Mouse (Mus musculus): ENCODE measurements at regions not wholly inside any gene's neighbourhood (a gene's known extent, or its start where the extent isn't known, plus 50 kb on each side); places are given as distances from the start of the nearest gene placed in this dataset.

DNA sequence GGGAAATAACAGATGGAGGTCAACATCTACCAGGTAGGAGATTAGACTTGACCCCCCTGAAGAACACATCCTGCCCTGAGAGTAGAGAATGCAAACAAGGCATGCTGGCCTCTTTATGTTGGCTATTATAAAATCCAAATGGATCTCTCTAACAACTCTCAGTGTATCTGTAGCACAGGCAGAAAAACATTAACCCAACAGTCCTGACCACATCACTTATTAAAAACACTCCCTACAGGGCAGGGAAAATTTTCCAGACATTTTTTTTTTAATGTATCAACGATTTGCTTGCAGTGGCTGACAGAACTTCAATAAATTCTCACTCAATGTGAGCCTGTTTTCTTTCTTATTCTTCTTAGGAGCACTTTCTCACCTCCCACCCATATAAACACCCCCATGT, 511.4 kb downstream of the Cdk5rap2 start:
- Histone ChIP-seq H3K4me1 (no peaks in the 10 kb centered on the region), H3K27ac (no peak overlapping the region), H3K27me3 (no peaks in the 10 kb centered on the region), H3K36me3 (ENCODE audit: poor library complexity, severe bottlenecking) (no peaks in the 10 kb centered on the region), H3K4me3 (no peak overlapping the region), H3K4me2 (no peak overlapping the region), H3K9ac (no peak overlapping the region), H3K9me3 (replicated peaks) (no peaks in the 10 kb centered on the region)
- 91% methylated on average over 1 of the region's 1 CpGs for WGBS
- no peak for ATAC-seq

DNA sequence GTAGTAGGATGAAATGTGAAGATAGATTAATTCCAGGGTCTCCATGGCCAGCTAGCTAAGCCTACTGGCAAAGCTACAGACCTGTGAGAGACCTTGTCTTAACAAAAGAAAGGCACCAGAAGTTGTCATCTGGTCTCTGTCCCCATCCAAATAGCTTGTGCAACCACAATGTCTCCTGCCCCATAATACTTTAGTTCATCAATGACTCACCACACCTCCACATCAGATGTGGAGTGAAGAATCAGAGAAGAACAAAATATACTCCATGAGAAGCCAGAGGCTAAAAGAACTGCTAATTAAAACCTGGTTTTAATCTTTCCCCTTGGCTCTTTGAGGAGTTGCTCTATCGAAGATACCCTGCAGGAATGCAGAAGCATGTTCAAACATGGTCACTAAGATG, 514.1 kb downstream of the Cdk5rap2 start:
- no peak overlapping the region for H3K9ac ChIP-seq
- no peaks in the 10 kb centered on the region for H3K36me3 ChIP-seq (ENCODE audit: poor library complexity, severe bottlenecking)
- H3K27ac ChIP-seq, result no peak overlapping the region
- 89% methylated on average over 1 of the region's 1 CpGs for WGBS
- H3K4me3 ChIP-seq, result no peak overlapping the region
- H3K27me3 ChIP-seq, result no peaks in the 10 kb centered on the region
- H3K4me2 ChIP-seq, result no peak overlapping the region
- no peaks in the 10 kb centered on the region for H3K4me1 ChIP-seq
- no peak for ATAC-seq
- no peaks in the 10 kb centered on the region for H3K9me3 ChIP-seq (replicated peaks)

DNA sequence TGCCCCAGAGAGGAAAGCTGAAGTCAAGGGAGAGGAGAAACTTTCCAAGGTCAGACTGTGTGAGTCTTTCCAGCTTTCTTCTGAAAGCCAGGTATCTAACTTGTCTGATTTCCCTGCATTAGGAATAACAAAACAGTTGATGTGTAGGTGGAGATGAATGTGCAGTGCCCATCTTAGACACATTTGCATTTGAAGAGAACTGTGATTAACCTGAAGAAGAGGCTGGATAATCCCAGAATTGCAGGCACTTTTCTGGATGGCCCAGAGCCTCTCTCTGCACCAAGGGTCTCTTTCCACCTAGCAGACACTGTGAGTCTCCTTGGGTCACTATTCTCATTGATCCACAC, 517.4 kb downstream of the Cdk5rap2 start:
- Histone ChIP-seq H3K27me3 (no peaks in the 10 kb centered on the region), H3K9me3 (replicated peaks) (no peaks in the 10 kb centered on the region), H3K36me3 (ENCODE audit: poor library complexity, severe bottlenecking) (no peaks in the 10 kb centered on the region), H3K9ac (no peak overlapping the region), H3K4me3 (no peak overlapping the region), H3K27ac (no peak overlapping the region), H3K4me1 (peaks cover 8% of the 10 kb centered on the region), H3K4me2 (no peak overlapping the region)
- no peak for ATAC-seq

DNA sequence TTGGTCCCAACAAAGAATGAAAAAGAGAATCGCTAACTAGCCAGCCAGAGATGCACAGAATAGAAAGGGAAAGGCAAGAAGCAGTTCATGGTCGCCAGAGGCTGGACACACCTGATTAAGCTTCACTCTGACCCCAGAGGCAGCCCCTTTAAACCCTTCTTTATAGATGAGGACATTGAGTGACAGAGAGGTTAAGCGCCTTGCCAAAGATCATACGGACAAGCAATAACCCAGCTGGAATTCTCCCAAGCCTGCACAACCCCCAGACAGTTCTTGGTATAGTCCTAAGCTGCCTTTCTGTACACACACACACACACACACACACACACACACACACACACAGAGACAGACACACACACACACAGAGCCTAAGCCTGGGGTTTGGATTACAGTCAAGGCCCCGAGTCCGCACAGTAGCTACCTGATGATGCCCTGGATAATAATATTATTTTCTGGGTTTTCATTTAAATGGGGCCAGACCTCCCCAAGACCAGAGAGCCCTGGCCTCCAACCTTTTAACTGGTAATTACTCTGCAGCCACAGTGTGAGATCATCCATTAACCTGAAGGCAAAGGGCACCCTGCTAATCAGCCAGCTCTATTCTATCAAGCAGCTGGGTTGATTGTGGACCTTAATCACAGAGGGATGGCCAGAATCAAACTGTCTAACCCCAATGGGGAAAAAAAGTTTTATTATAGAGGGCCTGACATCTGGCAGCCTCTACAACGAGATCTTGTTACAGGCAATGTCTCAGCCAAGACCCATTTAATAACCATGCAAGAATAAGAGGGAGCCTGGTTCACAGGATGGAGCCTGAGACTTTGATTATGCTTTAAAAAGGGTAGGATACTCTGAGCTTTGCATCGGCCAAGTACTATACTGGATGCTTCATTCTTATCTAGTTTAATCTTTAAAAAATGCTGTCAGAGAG, 518.1 kb downstream of the Cdk5rap2 start:
- no peak overlapping the region for H3K4me3 ChIP-seq
- peak; percentile 45 for ATAC-seq
- H3K36me3 ChIP-seq (ENCODE audit: poor library complexity, severe bottlenecking), result no peaks in the 10 kb centered on the region
- no peaks in the 10 kb centered on the region for H3K27me3 ChIP-seq
- H3K4me1 ChIP-seq, result peaks cover 8% of the 10 kb centered on the region
- no peaks in the 10 kb centered on the region for H3K9me3 ChIP-seq (replicated peaks)
- H3K4me2 ChIP-seq, result no peak overlapping the region
- WGBS, result 24% methylated on average over 8 of the region's 8 CpGs
- no peak overlapping the region for H3K9ac ChIP-seq
- H3K27ac ChIP-seq, result no peak overlapping the region

DNA sequence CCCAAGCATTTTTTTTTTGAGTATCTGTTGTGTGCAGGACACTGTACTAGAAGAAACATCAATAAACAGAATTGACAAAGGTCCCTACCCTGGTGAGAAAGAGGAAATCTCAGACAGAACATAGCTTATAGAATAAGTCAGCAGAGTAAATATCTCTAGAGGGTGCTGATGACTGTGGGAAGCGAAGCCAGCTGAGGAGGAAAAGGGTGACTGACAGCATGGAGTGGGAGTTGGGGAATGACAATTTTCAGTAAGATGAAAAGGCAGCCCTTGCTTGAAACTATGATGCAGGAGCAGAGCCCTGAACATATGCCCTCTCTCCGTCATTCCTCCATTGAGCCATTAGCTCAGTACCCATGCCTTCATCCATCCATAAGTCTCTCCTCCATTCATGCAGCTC, 519.6 kb downstream of the Cdk5rap2 start:
- H3K9ac ChIP-seq, result no peak overlapping the region
- H3K27ac ChIP-seq, result no peak overlapping the region
- no peak overlapping the region for H3K4me2 ChIP-seq
- H3K36me3 ChIP-seq (ENCODE audit: poor library complexity, severe bottlenecking), result no peaks in the 10 kb centered on the region
- H3K4me3 ChIP-seq, result no peak overlapping the region
- no peaks in the 10 kb centered on the region for H3K27me3 ChIP-seq
- 65% methylated on average over 2 of the region's 2 CpGs for WGBS
- no peaks in the 10 kb centered on the region for H3K9me3 ChIP-seq (replicated peaks)
- peaks cover 8% of the 10 kb centered on the region for H3K4me1 ChIP-seq
- ATAC-seq, result 0 out of 2 replicates have a peak, but pooled peaks have one; percentile 11

DNA sequence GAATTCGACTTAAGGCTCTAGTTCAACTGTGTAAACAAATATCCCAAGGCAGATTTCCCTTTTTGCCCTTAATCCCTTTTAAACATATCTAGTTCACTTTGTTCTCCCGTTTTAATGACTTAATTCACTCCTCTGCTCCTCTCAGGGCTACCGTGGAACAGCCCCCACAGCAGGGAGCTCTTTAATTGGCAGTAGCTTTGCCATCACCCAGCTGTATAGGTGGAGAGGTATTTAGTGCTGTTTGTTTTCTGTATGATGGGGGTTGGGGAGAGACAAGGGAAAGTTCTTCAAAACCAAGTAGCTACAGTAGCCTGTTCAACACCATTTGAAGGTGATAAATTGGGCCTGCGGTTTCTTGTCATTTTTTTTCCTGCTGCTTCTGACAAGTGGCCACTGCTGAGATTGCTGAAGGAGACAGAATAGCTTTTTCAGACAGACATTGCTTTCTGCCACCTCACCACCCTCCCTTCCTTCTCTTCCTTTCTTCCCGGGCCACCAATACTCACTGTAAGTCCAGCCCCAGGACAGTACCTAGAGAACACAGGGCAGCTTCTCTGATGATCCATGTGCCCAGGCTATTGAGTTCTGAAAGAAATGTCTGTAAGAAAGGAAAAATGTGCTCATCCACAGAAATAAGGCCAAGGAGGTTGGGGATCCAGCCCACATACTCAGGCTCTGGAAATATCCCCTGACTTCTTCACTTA, 520.2 kb downstream of the Cdk5rap2 start:
- Histone ChIP-seq H3K9ac (no peak overlapping the region), H3K27me3 (no peaks in the 10 kb centered on the region), H3K4me1 (peaks cover 8% of the 10 kb centered on the region), H3K4me3 (no peak overlapping the region), H3K4me2 (no peak overlapping the region), H3K36me3 (ENCODE audit: poor library complexity, severe bottlenecking) (no peaks in the 10 kb centered on the region), H3K9me3 (replicated peaks) (no peaks in the 10 kb centered on the region), H3K27ac (no peak overlapping the region)
- ATAC-seq, result peak; percentile 83
- 5% methylated on average over 5 of the region's 5 CpGs for WGBS

DNA sequence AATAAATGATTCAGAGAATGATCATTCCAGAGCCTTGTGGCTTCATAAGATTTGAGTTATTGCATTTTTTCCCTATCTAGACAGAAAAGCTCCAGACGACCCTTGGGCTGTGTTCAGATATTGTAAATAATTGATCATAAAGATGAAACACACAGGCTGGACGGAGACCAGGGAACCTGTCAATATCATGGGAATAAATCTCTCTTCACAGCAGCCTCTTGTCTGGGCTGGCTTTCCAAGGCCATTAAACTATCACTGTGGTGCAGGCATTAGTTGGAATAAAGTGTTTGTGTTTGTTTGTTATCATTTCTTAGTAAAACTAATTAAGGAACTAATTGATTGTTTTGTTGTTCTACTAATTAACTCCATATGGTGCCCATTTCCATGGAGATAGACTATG, 533.5 kb downstream of the Cdk5rap2 start:
- no peak overlapping the region for H3K9ac ChIP-seq
- no peaks in the 10 kb centered on the region for H3K36me3 ChIP-seq (ENCODE audit: poor library complexity, severe bottlenecking)
- no peak overlapping the region for H3K4me2 ChIP-seq
- no peak overlapping the region for H3K4me3 ChIP-seq
- no peak for ATAC-seq
- 58% methylated on average over 2 of the region's 2 CpGs for WGBS
- H3K27me3 ChIP-seq, result no peaks in the 10 kb centered on the region
- no peaks in the 10 kb centered on the region for H3K4me1 ChIP-seq
- no peaks in the 10 kb centered on the region for H3K9me3 ChIP-seq (replicated peaks)
- no peak overlapping the region for H3K27ac ChIP-seq

DNA sequence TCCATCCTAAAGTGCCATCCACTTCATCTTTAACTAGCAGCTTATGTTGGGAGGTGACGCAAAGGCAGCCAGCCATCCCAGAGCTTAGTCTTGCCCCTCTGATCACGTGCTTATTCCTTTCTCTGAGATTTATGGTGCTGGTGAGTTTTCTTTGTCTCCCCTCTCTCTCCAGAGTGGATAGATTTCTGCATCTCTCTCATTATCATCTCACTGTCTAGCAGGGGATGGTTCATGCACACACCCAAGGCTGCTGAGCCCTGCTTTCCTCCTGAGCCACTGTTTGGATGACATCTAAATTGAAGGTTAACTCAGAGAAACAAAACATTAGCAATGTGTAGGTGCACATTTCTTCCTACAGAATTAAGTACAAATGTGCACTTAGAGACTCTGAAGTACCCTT, 539.6 kb downstream of the Cdk5rap2 start:
- no peaks in the 10 kb centered on the region for H3K36me3 ChIP-seq (ENCODE audit: poor library complexity, severe bottlenecking)
- H3K4me1 ChIP-seq, result no peaks in the 10 kb centered on the region
- no peak for ATAC-seq
- H3K9me3 ChIP-seq (replicated peaks), result no peaks in the 10 kb centered on the region
- no peak overlapping the region for H3K27ac ChIP-seq
- no peaks in the 10 kb centered on the region for H3K27me3 ChIP-seq
- no peak overlapping the region for H3K4me2 ChIP-seq
- H3K4me3 ChIP-seq, result no peak overlapping the region
- 73% methylated on average over 2 of the region's 2 CpGs for WGBS
- no peak overlapping the region for H3K9ac ChIP-seq

DNA sequence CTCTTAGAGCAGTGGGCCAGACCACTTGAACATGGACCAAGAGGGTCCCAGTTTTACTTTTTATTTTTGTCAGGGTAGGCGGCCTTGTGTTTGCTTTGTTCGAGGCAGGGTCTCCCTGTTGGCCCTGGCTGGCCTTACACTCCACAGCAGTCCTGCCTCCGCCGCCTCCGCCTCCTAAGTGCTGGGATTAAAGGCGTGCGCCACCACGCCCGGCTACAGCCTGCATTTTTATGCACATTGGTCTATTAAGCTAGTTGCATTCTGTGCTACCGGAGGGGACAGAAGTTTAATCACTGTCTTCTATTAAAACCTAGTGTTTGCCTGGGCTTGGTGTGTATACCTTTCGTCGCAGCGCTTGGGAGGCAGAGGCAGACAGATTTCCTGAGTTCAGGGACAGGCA, 555.2 kb downstream of the Cdk5rap2 start:
- Histone ChIP-seq H3K9ac (no peak overlapping the region), H3K4me1 (no peaks in the 10 kb centered on the region), H3K4me2 (no peak overlapping the region), H3K27me3 (no peaks in the 10 kb centered on the region), H3K36me3 (ENCODE audit: poor library complexity, severe bottlenecking) (no peaks in the 10 kb centered on the region), H3K9me3 (replicated peaks) (no peaks in the 10 kb centered on the region), H3K4me3 (no peak overlapping the region), H3K27ac (no peak overlapping the region)
- WGBS, result 92% methylated on average over 13 of the region's 13 CpGs
- ATAC-seq, result no peak

DNA sequence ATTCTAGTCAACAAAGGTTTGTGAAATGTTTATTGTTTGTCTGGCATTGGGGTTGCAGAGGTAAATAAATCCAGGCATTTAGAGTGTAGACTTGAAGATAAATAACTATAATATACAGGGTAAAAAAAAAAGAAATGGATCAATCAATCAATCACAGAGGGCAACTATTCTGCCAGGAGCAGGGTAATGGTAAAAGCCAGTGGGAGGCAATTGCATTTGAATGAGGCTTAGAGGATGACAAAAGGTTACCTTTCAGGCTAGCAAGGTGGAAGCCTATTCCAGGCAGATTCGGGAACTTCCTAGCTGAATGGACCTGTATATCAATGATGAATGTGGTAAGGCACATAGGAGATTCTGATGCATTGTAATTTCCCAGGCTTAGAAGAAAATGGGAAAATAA, 557.6 kb downstream of the Cdk5rap2 start:
- Histone ChIP-seq H3K4me1 (no peaks in the 10 kb centered on the region), H3K27ac (no peak overlapping the region), H3K4me3 (no peak overlapping the region), H3K9me3 (replicated peaks) (no peaks in the 10 kb centered on the region), H3K4me2 (no peak overlapping the region), H3K9ac (no peak overlapping the region), H3K36me3 (ENCODE audit: poor library complexity, severe bottlenecking) (no peaks in the 10 kb centered on the region), H3K27me3 (no peaks in the 10 kb centered on the region)
- 11% methylated on average over 1 of the region's 1 CpGs for WGBS
- no peak for ATAC-seq

DNA sequence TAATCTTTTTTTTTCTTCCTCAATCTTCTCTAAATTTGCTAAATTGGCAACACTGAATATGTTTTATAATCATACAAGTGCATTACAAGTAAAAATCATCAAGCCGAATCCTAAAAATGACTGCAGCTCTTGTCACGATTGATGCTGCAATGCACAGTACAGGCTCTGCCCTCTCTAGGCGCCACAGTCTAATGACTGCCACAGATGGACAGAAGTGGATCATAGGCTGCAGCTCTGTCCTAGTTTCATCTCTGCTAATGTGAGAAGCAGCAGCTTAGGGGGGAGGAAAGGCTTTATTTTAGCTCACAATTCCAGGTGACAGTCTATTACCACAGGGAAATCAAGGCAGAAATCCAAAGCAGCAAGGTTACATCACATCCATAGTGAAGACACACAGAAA, 560.8 kb downstream of the Cdk5rap2 start:
- Histone ChIP-seq H3K9me3 (replicated peaks) (no peaks in the 10 kb centered on the region), H3K4me3 (no peak overlapping the region), H3K9ac (no peak overlapping the region), H3K4me2 (no peak overlapping the region), H3K36me3 (ENCODE audit: poor library complexity, severe bottlenecking) (no peaks in the 10 kb centered on the region), H3K27ac (no peak overlapping the region), H3K27me3 (no peaks in the 10 kb centered on the region), H3K4me1 (no peaks in the 10 kb centered on the region)
- 88% methylated on average over 3 of the region's 3 CpGs for WGBS
- no peak for ATAC-seq

DNA sequence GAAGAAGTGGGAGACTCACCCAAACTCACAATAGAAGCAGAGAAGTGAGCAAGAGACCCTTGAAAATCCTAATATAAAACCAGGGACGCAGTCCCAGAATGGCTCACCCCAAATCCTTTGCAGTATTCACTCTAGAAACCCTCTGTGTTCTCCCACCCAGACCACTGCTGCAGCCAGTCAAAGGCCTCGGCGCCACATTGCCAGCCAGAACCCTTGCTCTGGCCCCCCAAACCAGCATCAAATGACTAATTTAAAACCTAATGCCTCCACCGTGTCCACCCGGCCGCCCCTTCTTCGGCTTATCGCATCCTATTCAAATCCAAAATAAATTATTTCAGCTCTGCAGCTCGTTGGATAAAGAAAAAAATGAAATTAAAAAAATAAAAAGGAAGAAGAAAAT, 570.4 kb downstream of the Cdk5rap2 start:
- Histone ChIP-seq H3K9ac (no peak overlapping the region), H3K9me3 (replicated peaks) (no peaks in the 10 kb centered on the region), H3K36me3 (ENCODE audit: poor library complexity, severe bottlenecking) (no peaks in the 10 kb centered on the region), H3K27me3 (no peaks in the 10 kb centered on the region), H3K4me3 (no peak overlapping the region), H3K4me2 (no peak overlapping the region), H3K4me1 (no peaks in the 10 kb centered on the region), H3K27ac (no peak overlapping the region)
- no peak for ATAC-seq
- WGBS, result 62% methylated on average over 9 of the region's 9 CpGs

Data from forebrain, embryonic 13.5 days (tissue).